Mouse (Mus musculus) activated CD4-positive, CD25-positive, alpha-beta regulatory T cell, adult 4 months (primary cell): ENCODE results near the gene Coro2b. TPM values are rescaled to one million over a fixed set of nuclear protein-coding genes. Genes with fewer than 3 reads are reported as not detected.

ENCODE experiments used
- ATAC-seq: one replicate; pipeline ENCODE4 v1.8.0; 2017
- polyA plus RNA-seq, 2 experiments: library from polyadenylated mRNA; unstranded; fragments of 100-300 nt; shearing (Covaris generic); gene quantifications; one replicate each; pipeline ENCODE4 v1.2.1; 2017

Coro2b gene
- polyA plus RNA-seq, 2 experiments from 2014 or later: 0.45 to 2.5 TPM

- no peak for ATAC-seq
Observed at GRCm38 (mm10) chr9:62432261-62433060, 104.4 kb downstream of the Coro2b start.

GRCm38 (mm10) chr9:62430741-62431140 is 106.1 kb downstream of the Coro2b start:
- ATAC-seq: no peak

DNA sequence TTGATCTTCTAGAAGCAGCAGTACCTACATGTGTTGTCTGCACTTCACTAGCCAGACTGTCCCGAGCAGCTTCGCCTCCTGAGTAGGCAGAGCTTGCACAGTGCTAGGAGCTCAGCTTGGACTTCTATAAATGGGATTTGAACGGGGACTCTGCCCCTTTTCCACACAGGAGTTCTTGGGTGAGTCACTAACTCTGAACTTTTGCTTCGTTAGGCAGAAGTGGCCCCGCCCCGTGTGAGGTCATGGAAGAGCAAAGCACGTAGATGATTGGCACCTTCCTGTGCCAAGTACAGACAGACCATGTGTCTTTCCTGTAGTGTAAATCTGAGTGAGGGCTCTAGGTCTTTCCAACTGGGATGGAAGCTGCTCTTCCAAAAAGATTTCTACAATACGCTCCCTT is 109.8 kb downstream of the Coro2b start:
- ATAC-seq: peak; percentile 60

DNA sequence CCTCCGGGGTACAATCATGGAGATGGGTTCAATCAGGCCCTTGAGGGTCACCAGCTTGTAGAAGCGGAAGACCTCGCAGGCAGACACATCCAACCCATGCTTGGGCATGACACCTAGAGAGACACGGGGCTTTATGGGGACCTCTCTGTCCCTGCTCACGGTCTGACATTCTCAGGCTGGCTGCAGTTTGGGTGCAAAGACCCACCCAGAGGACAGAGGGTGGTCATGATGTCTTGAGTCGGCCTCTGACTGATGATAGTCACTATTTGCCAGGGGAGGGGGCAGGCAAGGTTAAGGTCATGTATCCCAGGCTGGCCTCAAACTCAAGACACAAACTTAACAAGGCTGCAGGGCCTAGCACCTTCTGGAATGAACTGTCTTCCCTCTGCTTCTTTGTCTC is 110.3 kb downstream of the Coro2b start:
- no peak for ATAC-seq

GRCm38 (mm10) chr9:62426021-62426420 is 110.8 kb downstream of the Coro2b start:
- no peak for ATAC-seq

DNA sequence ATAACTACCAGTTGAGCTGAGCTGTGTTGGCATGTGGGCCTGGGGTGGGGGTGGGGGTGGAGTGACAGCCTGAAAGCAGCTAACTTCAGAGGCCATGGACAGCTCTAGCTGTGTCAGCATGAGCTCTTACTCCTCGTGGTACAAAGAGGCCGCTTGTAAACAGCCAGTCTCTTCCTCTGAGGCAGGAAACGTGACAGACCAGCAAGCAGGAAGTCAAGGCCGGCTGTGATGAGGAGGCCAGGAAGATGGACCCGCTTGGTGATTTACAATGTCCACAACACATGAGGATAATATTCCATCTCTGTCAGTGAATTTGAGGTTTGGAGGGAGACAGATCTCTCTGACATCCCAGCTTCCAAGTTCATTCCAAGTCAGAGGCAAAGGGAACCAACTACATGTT is 111.6 kb downstream of the Coro2b start:
- peak; percentile 61 for ATAC-seq

- no peak for ATAC-seq
Observed at GRCm38 (mm10) chr9:62423871-62424270, 113.0 kb downstream of the Coro2b start.

- no peak for ATAC-seq
Observed at GRCm38 (mm10) chr9:62422926-62423325, 113.9 kb downstream of the Coro2b start.

DNA sequence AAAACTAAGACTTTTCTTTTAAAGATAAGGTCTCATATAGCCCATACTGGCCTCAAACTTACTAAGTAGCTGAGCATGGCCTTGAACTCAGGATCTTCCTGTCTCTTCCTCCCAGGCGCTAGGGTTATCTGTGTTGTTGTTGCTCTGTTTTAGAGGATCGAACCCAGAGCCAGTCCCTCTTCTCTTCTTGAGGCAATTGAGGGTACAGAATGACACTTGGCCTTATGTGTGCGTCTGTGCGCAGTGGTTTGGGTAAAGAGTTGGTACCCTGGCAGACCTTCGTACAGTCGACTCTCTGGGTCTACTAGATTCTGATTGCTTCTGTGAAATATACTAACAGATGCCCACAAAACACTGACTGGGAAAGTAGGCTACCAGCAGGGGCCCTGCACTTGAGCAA is 114.9 kb downstream of the Coro2b start:
- no peak for ATAC-seq

DNA sequence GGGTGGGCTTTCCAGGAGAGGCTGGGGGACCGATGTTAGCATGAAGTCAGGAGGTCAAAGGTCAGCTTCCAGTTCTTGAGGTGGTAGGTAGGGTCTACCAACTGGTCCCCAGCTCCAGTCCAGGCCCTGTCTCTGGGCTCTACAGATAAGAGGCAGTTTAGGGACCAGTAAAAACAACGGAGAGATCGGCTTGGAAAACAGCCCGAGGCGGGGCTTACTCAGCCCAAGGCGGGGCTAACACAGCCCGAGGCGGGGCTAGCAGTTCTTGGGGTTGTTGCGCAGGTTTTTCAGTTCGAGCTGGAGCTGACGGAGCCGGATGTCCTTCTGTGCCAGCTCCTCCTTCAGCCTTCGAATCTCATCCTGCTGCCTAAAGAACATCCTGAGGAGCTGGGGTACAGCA is 115.8 kb downstream of the Coro2b start:
- ATAC-seq: peak; percentile 91

- ATAC-seq: no peak
Observed at GRCm38 (mm10) chr9:62420261-62420917, 116.5 kb downstream of the Coro2b start.

DNA sequence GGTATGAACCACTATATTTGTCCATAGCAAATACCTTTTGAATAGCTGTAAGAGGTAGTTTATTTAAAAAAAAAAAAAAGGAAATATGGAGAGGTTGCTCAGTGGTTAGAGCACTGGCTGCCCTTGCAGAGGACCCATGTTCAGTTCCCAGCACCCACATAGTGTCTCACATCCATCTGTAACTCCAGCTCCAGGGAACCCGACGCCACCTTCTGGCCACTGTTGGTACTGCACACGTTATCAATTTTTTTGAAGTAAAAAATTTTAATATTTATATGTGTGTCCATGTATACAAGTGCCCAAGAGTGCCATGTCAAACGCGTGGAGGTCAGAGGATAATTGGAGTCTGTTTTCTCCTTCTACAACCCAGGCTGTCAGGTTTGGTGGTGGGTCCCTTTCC is 118.1 kb downstream of the Coro2b start:
- no peak for ATAC-seq

GRCm38 (mm10) chr9:62407357-62408146 is 129.3 kb downstream of the Coro2b start:
- ATAC-seq: no peak

DNA sequence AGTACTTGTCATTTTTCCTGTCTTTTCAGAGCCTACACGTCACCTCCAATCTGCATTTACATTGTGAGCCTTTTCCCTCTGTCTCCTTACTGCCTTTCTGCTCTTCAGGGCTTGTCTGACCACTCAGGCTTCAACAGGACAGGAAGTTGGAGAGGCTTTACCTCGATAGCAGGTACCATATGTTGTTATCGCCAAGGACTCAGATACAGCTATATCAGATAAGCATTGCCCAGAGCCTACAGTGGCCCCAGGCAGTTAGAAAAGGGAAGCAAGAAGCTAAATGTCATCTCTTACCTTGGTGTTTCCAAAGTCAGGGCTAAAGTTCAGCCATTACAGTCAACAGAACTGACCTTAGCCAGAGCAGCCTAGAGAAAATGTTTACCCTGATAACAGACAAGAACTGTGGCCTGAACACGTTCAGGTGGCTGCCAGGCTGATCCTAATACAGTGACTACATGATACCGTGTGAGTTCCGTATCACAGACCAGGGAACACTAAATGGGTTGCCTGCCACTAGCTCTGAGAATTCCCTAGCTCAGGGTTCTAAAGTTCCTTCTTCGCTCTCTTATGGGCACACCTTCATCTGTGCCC is 130.3 kb downstream of the Coro2b start:
- no peak for ATAC-seq

- ATAC-seq: no peak
Observed at GRCm38 (mm10) chr9:62401589-62401988, 135.3 kb downstream of the Coro2b start.

DNA sequence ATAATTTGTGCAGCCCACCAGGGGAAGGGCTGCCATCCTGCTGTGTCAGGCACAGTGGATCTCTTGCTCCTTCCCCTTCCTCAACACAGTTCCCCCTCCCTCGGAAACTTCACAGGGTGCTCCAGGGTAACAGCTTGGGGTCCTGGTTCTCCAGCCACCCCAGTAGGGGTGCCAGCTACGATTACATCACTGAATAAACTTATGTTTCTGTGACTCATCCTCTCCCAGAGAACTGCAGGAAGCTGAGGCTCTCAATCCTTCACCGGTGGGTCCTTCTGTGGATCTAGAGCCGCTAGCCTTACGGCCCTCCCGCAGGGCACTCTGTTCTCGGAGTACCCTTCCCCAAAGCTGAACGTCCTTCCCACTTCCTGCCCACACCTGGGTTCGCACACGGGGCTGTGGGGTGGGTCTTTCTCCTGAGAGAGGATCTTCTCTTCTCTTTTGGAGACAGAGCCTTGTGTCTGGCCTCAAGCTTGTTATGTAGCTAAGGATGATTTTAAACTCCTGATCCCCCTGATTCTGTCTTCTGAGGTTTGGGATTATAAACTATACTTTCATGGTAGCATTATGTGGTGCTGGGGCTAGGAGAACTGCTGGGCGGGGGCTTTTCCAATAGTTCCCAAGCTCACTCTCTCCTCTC is 136.2 kb downstream of the Coro2b start:
- no peak for ATAC-seq

DNA sequence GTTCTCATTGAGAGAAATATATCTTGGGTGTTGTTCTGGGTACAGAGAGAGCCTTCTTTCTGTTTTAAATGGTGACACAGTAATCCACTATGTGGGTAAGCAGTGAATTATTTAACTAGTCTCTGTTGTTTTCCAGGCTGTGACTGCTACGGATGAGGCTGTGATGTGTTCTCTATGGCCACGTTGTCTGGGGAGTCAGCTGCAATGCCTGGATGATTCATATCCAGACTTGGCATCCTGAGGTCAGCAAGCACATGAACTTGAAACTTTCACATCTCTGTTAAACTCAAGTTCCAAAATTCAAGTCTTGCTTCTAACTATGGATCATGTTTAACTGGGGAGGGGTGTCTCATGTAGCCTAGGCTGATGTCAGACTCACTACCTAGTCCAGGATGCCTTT is 142.7 kb downstream of the Coro2b start:
- ATAC-seq: no peak

DNA sequence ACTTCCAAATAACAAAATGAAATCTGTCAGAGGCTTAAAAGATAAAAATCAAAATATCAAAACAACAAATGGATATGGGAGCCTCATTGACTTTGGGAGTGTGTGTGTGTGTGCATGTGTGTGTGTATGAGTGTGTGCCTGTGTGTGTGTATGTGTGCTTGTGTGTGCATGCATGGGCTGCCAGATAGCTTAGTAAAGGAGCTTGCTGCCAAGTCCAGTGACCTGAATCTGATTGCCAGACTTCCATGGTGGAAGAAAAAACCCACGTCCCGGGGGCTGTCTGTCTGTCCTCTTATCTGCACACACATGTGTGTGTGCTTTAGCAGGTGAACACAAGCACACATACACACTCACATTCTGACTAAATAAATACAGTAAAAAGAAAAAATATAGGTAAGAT is 143.3 kb downstream of the Coro2b start:
- no peak for ATAC-seq

DNA sequence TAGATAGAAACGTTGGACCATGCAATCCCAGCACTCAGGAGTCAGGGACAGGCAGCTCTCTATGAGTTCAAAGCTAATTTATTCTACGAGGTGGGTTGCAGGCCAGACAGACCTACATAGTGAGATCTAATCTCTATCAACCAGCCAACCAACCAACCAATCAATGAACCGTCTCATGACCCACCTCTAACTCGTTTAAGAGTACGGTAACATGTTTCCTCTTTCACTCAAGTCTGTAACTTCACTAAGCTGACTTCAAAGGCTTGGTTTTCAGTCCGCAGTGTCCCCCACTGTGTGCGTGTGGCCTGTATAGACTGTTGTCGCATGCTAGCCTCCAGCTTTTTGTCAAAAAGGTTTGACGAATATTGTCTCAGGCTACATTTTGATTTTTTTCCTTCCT is 147.1 kb downstream of the Coro2b start:
- no peak for ATAC-seq

DNA sequence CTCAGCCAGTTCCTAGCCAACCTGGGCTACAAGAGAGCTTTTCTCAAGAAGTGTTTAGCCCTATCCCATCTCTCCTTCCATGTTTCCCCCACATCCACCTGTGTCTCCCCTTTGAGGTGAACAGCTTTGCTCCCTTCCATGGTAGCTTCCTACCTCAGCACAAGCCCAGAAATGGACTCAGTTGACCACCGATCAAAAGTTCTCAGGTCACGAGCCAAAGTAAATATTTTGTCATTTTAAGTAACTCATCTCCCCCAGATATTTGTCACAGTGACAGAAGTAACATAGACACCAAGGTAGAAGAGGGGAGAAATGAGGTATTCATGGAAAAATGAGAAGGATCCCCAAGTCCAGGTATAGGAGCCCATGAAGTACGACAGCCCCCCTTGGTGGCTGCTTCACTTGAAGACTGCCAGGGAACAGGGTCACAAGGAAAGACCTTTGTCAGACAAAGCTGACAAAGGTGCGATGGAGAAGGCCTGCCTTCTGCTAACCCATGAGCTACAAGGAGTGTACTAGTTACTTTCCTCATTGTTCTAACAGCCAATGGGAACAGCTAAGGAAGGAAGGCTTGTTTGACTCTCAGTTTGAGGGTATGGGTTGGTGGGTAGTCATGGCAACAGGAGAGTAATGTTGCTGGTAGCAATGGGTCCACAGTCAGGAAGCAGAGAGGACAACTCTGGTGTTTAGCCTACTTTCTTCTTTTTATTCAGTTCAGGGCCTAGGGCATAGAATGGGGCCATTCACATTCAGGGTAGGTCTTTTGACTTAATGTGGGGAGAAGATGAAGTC is 150.9 kb downstream of the Coro2b start:
- no peak for ATAC-seq

DNA sequence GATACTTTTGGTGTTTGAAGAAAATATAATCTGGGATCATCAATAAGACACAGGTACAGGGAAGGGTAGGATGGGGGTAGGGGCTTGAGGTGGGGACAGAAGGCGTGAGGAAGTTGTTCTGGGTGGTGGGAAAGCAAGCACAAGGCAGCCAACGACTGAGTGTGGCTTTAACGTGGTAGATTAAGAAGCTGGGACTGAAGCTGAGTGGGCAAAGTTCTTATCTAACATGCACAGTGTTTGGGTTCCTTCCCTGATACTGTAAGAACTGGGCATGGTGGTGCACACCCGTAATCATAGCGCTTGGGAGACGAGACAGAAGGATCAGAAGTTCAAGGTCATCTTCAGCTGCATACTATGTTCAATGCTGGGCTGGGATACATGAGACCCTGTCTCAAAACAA is 151.8 kb downstream of the Coro2b start:
- no peak for ATAC-seq
